Mouse (Mus musculus) brown adipose tissue, adult 24 weeks (tissue): Measurements from ENCODE around the gene Abhd4. TPM values are rescaled to one million over a fixed set of nuclear protein-coding genes. Genes with fewer than 3 reads are reported as not detected.
"Not testable (repeated sequence)": the region's sequence is repeated elsewhere in the genome, so short reads cannot be mapped to it uniquely, and the experiment has no call there.

ENCODE experiments used
- H3K27ac ChIP-seq: fragments of 200-500 bp; replicated peaks from 2 replicates; pipeline ENCODE4 v1.5.1; 2012; ENCODE audit warnings: low read depth, mild to moderate bottlenecking, low read length
- H3K4me1 ChIP-seq: fragments of 200-500 bp; 2 replicates; pipeline ENCODE4 v1.6.1; 2012; ENCODE audit warnings: low read length, mixed read lengths; ENCODE audit not compliant: control insufficient read depth, insufficient read depth, insufficient read length
- H3K4me3 ChIP-seq: fragments of 200-500 bp; 2 replicates; pipeline ENCODE4 v1.5.1; 2012; ENCODE audit warnings: low read depth, mild to moderate bottlenecking, low read length, moderate library complexity; ENCODE audit not compliant: insufficient read depth
- polyA plus RNA-seq: library from polyadenylated mRNA; stranded (reverse); fragments of >200 nt; gene quantifications from 2 replicates; pipeline ENCODE4 v1.2.4, GENCODE M21; 2012; ENCODE audit not compliant: missing spikeins, insufficient read depth, insufficient read length

Gene Abhd4
- polyA plus RNA-seq, 1 experiment = 80.5 TPM

DNA sequence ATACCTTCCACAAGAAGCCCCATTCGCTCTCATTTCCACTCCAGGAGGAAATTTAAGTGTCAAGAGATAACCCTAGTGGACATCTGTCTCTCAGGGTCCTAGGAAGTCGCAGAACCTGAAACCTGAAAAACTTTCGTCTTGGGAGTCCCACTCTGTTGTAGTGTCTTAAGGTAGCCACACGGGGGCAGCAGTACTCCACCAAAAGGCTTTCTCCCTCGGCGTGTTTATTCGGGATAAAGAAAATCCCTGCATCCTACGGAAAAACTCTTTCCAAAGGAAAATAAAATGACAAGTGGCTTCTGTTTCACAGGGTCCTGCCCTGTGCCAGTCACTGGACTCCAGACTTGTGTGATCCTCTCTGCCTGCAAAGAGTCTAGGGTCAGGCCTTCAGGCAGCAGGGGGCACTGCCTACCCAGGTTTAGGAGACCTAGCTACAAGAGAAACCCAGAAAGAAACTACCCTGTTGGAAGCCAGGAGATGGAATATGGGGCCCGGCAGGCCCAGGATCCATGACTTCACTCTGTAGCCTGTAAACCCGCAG is 26.0 kb upstream of the Abhd4 start:
- peak overlapping the region; percentile 52 for H3K4me3 ChIP-seq
- H3K27ac ChIP-seq = 0 out of 2 replicates have a peak overlapping the region, but pooled peaks have one; percentile 36
- peaks cover 2% of the 10 kb centered on the region; the same call in 1 of the 2 replicates for H3K4me1 ChIP-seq

DNA sequence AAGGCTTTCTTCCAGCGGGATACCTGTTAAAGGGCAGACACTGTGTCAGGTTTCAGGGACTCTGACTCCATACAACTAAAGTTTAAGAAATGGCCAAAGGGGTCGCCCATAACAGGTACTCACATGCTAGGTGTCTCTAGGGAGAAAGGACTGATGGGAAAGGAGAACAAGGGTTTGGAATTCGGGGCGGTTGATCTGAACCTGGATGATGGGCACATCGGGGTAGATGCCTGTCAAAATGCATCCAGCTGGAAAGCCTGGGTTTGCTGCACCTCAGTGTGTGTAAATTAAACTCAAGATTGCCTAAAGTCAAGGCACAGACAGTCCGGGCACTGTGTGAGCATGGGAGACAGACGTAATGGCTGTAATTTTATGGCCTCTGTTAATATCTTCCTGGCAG is 25.5 kb upstream of the Abhd4 start:
- H3K4me1 ChIP-seq = peaks cover 2% of the 10 kb centered on the region; the same call in 1 of the 2 replicates
- H3K27ac ChIP-seq = no peak overlapping the region
- H3K4me3 ChIP-seq = no peak overlapping the region

DNA sequence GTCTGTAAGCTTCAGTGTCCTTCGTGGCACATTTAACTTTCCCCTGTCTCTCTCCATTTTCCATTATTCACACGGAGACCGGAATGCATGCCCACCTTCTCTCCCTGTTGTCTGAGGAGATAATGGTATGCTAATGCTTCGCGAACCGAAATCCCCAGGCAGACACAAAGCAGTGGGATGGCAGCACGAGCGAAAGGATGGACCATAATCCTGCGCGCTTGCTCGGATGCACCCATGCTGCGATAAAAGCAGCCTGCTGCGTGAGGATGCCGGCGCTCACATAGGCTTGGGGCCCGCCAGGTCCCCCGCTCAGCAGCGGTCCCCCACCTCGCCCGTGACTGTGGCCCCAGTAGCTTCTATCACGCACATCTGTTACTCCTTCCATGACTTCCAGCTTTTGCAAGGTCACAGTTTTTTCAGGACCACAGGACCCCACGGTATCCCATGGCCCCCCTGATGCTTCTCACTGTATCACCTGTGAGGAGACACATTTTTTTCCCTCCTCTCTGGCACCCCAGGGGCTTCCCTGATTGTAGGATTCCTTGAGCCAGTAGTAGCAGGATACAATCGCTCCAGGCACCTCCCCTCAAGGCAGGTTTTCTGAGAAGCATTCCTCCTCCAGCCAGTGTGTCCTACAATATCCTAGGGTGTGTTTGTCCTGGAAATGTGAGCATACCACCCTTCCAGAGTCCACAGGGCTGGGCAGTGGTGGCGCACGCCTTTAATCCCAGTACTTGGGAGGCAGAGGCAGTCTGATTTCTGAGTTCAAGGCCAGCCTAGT is 24.9 kb upstream of the Abhd4 start:
- Histone ChIP-seq H3K4me1 (peaks cover 5% of the 10 kb centered on the region; the same call in 1 of the 2 replicates), H3K4me3 (no peak overlapping the region), H3K27ac (no peak overlapping the region)

DNA sequence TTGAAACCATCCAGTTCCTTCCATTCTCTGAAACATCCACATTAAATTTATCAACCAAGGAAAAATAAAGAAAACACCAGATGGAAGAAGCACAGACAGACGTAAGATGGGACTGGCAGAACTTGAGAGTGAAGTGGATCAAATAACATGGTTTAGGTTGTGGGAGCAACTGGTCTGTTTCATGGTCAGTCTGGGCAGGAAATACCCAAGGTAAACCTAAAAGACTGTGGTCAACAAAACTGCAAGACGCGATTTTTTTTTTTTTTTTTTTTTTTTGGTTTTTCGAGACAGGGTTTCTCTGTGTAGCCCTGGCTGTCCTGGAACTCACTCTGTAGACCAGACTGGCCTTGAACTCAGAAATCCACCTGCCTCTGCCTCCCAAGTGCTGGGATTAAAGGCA is 24.1 kb upstream of the Abhd4 start:
- not testable (repeated sequence) for H3K27ac ChIP-seq, H3K4me3 ChIP-seq, H3K4me1 ChIP-seq

DNA sequence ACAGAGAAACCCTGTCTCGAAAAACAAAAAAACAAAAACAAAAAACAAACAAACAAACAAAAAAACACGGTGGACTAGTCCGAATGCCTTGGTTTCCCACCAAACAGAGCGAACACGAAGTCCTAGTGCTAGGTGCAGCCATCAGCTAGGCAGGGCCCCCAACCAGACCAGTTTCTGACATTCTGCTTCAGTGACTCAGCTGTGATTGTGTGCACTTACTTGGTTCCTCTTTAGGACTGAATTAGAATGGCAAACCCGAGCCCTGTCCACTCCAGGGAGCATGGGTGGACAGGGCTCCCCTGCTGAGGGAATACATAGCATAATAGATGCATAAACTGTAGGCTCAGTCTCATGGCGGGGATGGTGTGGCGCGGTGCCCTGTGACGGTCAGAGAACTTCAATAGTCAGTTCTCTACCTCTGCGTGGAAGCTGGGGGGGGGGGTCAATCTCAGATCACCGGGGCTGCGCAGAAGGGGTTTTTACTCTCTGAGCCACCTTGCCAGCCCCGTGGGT is 23.3 kb upstream of the Abhd4 start:
- no peak overlapping the region for H3K27ac ChIP-seq
- peaks cover 5% of the 10 kb centered on the region; the same call in 1 of the 2 replicates for H3K4me1 ChIP-seq
- no peak overlapping the region for H3K4me3 ChIP-seq

DNA sequence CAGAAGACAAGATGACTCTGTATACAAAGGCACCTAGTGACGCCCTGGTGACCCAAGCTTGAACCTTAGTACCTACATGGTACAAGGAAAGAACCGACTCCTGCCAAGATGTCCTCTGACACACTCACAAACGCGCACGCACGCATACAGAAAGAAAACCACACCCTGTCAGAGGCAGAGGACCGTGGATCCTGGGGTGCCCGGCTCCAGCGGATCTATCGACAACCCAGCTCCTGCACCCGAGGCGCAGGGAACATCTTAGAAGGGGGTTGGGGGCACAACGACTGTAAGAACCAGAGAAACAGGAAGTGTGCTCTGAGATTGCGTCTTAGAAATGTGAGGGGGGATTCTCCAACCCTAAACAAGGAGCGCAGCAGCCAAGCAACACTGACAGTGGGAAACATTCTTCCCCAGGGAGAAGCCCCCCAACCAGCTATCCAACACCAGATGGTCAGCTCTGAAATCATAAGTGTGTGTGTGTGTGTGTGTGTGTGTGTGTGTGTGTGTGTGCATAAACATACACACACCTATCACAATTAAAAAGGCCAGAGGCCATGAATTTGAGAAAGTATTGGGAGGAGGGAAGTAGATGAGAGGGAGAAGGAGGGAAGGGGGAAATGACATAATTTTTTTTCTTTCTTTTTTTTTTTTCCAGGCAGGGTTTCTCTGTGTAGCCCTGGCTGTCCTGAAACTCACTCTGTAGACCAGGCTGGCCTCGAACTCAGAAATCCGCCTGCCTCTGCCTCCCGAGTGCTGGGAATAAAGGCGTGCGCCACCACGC is 22.6 kb upstream of the Abhd4 start:
- Histone ChIP-seq H3K4me1 (peaks cover 5% of the 10 kb centered on the region; the same call in 1 of the 2 replicates), H3K4me3 (no peak overlapping the region), H3K27ac (no peak overlapping the region)

DNA sequence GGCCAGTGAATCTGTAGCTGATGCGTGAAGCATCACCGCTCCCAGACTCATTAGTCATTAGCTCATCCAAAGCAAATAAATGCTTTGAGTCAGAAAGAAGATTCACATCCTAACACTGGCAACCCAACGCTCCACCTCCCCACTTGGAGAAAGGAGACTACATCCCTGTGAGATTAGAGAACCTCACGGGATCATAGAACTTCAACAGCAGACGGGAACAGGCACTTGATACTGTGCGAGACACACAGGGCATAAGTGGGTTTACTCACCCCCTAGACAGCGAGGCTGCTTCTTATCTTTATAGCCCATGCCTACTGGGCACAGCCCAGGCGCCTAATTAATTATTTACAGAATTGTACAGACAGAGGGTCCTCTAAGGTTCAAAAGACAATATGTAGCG is 21.8 kb upstream of the Abhd4 start:
- Histone ChIP-seq H3K27ac (no peak overlapping the region), H3K4me1 (peaks cover 5% of the 10 kb centered on the region; the same call in 1 of the 2 replicates), H3K4me3 (no peak overlapping the region)

DNA sequence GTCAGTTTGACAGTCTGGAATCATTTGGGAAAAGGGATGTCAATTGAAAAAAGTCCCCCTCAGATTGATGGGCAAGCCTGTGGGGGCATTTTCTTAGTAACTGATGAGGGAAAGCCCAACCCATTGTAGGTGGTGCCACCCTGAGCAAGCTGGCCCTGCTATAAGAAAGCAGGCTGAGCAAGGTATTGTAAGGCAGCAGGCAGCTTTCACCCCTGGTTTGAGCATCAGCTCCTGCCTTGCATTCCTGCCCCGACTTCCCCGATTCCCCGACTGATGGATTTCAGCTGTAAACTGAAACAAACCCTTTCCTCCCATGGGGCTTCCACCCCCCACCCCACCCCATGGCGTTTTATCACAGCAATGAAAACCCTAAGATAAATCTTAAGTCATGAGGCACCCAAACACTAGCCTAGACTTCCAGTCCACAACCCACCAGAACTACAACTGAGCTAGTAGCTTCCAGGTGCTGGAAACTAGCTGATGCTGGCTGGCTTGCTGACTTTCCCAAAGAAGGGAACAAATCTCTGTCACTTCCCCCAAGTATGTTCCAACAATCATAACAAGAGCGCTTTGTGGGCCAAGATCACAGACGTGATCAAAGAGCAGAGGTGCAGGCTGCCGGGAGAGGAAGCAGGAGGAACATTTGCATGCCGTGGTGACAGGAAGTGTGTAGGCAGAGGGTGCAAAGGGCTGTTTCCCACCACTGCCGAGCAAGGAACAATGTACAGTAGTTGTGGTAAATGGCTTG is 21.0 kb upstream of the Abhd4 start:
- Histone ChIP-seq H3K4me3 (peak overlapping the region; percentile 27; the same call in 1 of the 2 replicates), H3K27ac (peak overlapping the region; percentile 72), H3K4me1 (peaks cover 5% of the 10 kb centered on the region; the same call in 1 of the 2 replicates)

DNA sequence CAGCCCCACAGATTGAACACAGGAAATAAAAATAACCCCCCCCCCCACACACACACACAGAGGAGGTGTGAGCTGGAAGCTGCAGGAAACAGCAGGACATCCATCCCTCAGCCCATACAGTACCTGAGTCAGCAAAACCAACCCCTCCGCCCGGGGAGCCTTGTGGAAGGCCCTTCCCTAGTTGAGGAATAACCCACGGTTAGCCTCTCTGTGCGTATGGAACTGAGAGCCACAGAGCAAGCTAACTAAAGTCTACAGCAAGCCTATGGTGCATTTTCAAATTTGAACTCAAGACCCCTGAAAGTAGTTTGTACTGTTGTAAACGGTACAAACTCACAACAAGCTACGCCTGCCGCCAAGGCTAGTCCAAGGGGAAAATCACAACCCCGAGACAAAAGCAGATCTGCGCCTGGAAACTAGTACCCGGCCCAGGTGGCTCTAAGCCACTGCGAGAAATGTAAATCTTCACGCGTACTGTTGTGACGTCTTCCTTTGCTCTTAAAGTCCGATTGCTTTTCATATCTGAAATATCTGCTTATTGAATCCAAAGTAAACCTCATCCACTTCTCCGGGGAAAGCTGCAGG is 20.3 kb upstream of the Abhd4 start:
- Histone ChIP-seq H3K4me3 (peak overlapping the region; percentile 27), H3K4me1 (peaks cover 5% of the 10 kb centered on the region; the same call in 1 of the 2 replicates), H3K27ac (peak overlapping the region; percentile 59)

DNA sequence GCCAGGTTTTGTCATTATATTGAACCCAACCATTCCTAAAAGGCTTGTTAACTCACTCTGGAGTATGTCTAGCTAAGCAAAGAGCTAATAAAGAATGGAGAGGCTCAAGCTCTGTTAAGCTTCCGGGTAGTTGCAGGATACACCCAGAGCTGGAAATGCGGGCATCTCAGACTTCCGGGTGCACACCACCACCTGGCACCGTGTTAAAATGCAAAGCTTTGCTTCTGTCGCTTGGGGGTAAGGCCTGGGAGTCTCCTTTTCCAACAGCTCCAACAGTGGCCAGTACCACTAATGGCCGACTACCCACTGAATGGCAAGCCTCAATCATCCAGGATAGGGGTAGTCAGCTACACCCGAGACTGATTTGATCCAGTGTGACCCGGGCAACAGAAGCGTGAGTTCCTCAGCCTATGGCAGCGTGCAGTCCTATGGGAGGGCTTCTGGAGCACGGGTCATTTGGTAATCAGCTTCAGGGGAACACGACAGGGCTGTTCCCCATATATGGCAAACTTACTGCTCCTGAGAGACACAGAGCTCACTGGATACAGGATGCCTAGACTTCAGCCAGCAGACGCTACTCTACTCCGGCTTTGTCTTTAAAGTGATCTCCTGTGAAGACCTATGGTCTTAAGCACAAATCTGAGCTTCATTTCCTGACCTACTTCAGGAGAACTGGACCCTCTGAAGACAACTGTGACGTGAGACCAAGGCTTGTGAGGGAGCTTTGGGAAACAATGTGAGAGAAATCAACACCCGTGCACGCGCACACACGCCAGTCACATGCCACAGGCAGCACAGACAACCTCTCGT is 19.6 kb upstream of the Abhd4 start:
- Histone ChIP-seq H3K4me1 (peaks cover 5% of the 10 kb centered on the region; the same call in 1 of the 2 replicates), H3K27ac (peak overlapping the region; percentile 59), H3K4me3 (no peak overlapping the region)

DNA sequence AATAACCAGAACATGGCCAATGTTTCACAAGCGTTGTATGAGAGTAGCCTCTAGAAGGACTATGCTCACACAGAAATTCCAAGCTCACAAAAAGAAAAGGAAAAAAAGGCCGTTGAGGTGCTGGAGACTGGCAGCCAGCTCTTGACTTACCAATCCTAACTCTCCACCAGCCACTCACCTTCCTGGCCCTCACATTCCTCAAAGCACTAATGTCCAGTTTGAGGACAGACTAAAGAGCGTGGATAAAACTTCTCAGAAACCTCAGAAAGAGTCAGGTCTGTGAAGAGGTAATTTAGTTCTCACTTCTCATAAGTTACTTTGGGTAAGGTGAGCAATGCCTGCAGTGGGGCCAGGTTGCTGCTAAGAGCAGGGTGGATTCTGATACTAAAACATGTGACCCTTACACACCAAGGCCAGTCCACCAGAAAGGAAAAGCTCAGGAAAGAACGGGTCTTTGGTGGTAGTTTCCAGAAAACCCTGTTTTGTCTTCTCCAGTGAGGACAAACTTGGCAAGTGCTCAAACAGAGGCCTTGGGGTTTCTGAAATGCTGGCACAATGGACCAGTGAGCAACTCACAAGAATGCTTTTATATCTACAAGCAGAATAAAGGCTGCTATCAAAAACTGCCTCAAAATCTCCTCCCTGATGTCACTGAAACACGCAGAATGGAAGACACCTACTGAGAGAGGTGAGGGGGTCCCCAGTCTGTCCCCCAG is 18.0 kb upstream of the Abhd4 start:
- Histone ChIP-seq H3K27ac (no peak overlapping the region), H3K4me3 (no peak overlapping the region), H3K4me1 (peaks cover 5% of the 10 kb centered on the region; the same call in 1 of the 2 replicates)

DNA sequence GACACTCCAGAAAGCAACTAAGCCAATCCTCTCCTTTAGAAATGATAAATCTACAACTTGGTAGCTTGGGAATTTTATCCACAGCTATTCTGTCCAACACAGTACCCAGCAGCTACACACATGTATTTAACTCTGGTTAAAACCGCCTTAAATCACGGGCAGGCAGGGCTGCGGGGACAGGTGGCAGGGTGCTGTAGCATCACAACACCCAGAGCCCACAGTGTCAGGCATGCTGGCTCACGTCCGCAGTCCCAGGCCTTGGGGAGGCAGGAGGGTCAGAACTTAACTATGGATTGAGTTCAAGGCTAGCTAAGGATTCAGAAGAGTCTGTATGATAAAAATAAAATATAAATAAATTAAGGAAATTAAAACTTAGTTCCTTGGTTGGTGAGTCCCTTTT is 17.1 kb upstream of the Abhd4 start:
- Histone ChIP-seq H3K27ac (no peak overlapping the region), H3K4me1 (peaks cover 5% of the 10 kb centered on the region; the same call in 1 of the 2 replicates), H3K4me3 (no peak overlapping the region)

DNA sequence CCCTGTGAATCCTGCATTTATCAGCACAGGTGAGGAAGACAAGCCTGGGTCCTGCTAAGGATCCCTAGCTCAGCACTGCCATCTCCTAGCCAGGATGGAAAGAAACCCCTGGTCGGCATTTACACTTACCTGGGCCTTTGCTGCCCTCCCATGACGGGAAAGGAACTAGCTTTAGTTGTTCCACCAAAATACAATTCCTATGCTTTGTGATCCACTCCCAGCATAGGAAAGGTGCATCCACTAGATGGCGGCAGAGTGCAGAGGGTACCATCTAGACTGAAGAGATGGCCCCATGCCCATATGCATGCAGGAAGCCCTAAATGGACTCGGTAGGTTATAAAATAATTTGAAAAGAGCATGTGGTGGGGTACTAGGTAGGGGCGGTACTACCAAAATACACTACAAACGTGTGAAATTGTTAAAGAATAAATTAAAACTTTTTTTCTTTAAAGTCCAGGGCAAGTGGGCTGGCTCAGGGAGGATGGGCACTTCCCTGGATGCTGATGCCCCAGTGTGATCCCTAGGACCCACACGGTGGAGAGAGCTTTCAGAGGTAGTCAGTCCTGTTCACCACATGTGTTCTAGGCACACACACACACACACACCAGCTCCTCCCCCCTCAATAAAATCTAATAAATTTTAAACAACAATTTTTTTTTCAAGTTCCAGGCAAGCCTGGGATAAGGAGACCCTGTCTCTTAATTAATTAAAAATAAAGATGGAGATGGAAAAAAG is 14.8 kb upstream of the Abhd4 start:
- no peak overlapping the region for H3K27ac ChIP-seq

More for the DNA sequence above, 14.8 kb upstream of the Abhd4 start:
- no peak overlapping the region for H3K4me3 ChIP-seq
- H3K4me1 ChIP-seq = no peaks in the 10 kb centered on the region
